Comparison of ENCODE assay signal across 18 mouse cellular contexts in genomic region chr12:58201190-58201589, GRCm38 (mm10). TPM values are rescaled to one million over a fixed set of nuclear protein-coding genes. Genes with fewer than 3 reads are reported as not detected.
DNase-seq lines count a peak whose midpoint lies in the region; ATAC-seq and TF ChIP-seq lines count a peak whose summit lies in the region.
"Had no signal": no experiment of that assay in that cellular context is flagged by ENCODE, and none has a peak within 500 bp of the region (broad histone marks: within the 10 kb centered on the region; RNA-seq: fewer than 3 reads in every experiment).

No protein-coding gene starts in this region.

- peak; percentile 54 for TF ChIP-seq CTCF in gastrocnemius, adult 2 months (IDR thresholded peaks at IDR 0.05)
- peak; percentile 42 for TF ChIP-seq CTCF in liver, postnatal 0 days (IDR thresholded peaks at IDR 0.05; ENCODE audit: low read depth)
- peak; percentile 41 for TF ChIP-seq CTCF in E14TG2a.4 (conservative IDR thresholded peaks at IDR 0.05; ENCODE audit: low read length)

- no peaks in the 10 kb centered on the region for H3K36me3 ChIP-seq in liver, postnatal 0 days (replicated peaks; ENCODE audit: insufficient read depth, low read length)
- H3K36me3 ChIP-seq in E14TG2a.4 (ENCODE audit: insufficient read depth, low read length) = no peaks in the 10 kb centered on the region
- H3K36me3 ChIP-seq: heart, embryonic 15.5 days; hindbrain, embryonic 15.5 days had no signal

- DNase-seq in gastrocnemius, adult 2 months = no peak
- DNase-seq in gastrocnemius, adult 18-20 months (ENCODE audit: low spot score) = no peak
- DNase-seq in liver, postnatal 0 days = no peak
- no peak for DNase-seq in liver
- DNase-seq in cerebellum, adult 9-11 months = no peak
- DNase-seq: adrenal gland, adult 8-10 months; cerebellum, postnatal 14 days; kidney, adult 9 months; right cerebral cortex, postnatal 25 days; thymus, adult 2 months had no signal

- H3K27me3 ChIP-seq in liver, postnatal 0 days (ENCODE audit: insufficient read depth, low read length) = no peaks in the 10 kb centered on the region
- peaks cover 2% of the 10 kb centered on the region; the same call in 1 of the 2 replicates for H3K27me3 ChIP-seq in E14TG2a.4 (ENCODE audit: insufficient read depth, low read length)
- H3K27me3 ChIP-seq: heart, embryonic 15.5 days; hindbrain, embryonic 15.5 days had no signal

- intact Hi-C loops in gastrocnemius, adult 2 months (cut with DNase I) = no loop called here

- H3K9ac ChIP-seq in liver, postnatal 0 days (replicated peaks) = no peak overlapping the region
- H3K9ac ChIP-seq: heart, embryonic 15.5 days; hindbrain, embryonic 15.5 days had no signal

- H3K4me1 ChIP-seq in liver, postnatal 0 days (ENCODE audit: insufficient read depth) = no peaks in the 10 kb centered on the region
- H3K4me1 ChIP-seq in E14TG2a.4 (replicated peaks; ENCODE audit: low read depth, low read length) = no peaks in the 10 kb centered on the region
- H3K4me1 ChIP-seq: heart, embryonic 15.5 days; hindbrain, embryonic 15.5 days had no signal

- no peak overlapping the region for H3K27ac ChIP-seq in gastrocnemius, adult 2 months
- no peak overlapping the region for H3K27ac ChIP-seq in liver, postnatal 0 days (ENCODE audit: low read depth)
- H3K27ac ChIP-seq: heart, embryonic 15.5 days; hindbrain, embryonic 15.5 days had no signal

- H3K4me3 ChIP-seq in gastrocnemius, adult 2 months = no peak overlapping the region
- no peak overlapping the region for H3K4me3 ChIP-seq in liver, postnatal 0 days (ENCODE audit: low read depth, low read length)
- H3K4me3 ChIP-seq in E14TG2a.4 (replicated peaks; ENCODE audit: low read length) = no peak overlapping the region
- H3K4me3 ChIP-seq: heart, embryonic 15.5 days; hindbrain, embryonic 15.5 days; myocyte had no signal

- no peak overlapping the region for H3K4me2 ChIP-seq in liver, postnatal 0 days (ENCODE audit: low read depth, low read length)
- H3K4me2 ChIP-seq: heart, embryonic 15.5 days; hindbrain, embryonic 15.5 days had no signal

- no peak for TF ChIP-seq EP300 in liver, postnatal 0 days (IDR thresholded peaks at IDR 0.05; ENCODE audit: low read depth)

- H3K9me3 ChIP-seq in liver, postnatal 0 days (ENCODE audit: low read length) = no peaks in the 10 kb centered on the region
- H3K9me3 ChIP-seq in E14TG2a.4 (ENCODE audit: low read length) = no peaks in the 10 kb centered on the region
- H3K9me3 ChIP-seq: heart, embryonic 15.5 days; hindbrain, embryonic 15.5 days had no signal

- ATAC-seq in liver, postnatal 0 days = no peak
- ATAC-seq in common myeloid progenitor, adult 5-6 weeks (replicated peaks; ENCODE audit: low read depth, poor library complexity, severe bottlenecking) = peak; percentile 78
- ATAC-seq in erythroblast, adult 5-6 weeks (replicated peaks; ENCODE audit: low FRiP score, poor library complexity, severe bottlenecking) = no peak

RNA-seq across cellular contexts. Expression of gene Sstr1, which starts 10.4 kb away (rescaled TPM):
- not detected for total RNA-seq in gastrocnemius, adult 2 months (2021)
- total RNA-seq in gastrocnemius, adult 18-20 months (2021) = not detected
- not detected in 2 replicates for polyA plus RNA-seq in liver, postnatal 0 days (2015; fragmentation: Nextera tagmentation; extraction: Ambion mirVana)
- not detected in 2 replicates for total RNA-seq in common myeloid progenitor, adult 5-6 weeks (2017)
- not detected in 2 replicates for total RNA-seq in erythroblast, adult 5-6 weeks (2015; ENCODE audit: low replicate concordance)
- not detected in 2 replicates for total RNA-seq in erythroblast, adult 5-6 weeks (2017; ENCODE audit: low replicate concordance)
- total RNA-seq: megakaryocyte-erythroid progenitor cell, adult 5-6 weeks had no signal
- polyA plus RNA-seq: liver, embryonic 16.5 days; myocyte had no signal
